Mouse (Mus musculus): Measurements from ENCODE around the gene Nanog. TPM values are rescaled to one million over a fixed set of nuclear protein-coding genes. Genes with fewer than 3 reads are reported as not detected.

Gene Nanog
- total RNA-seq, 2 experiments from 2014 or later = not detected

GRCm38 (mm10) chr6:122761901-122762300 is 54.6 kb downstream of the Nanog start:
- no peak for ATAC-seq (ENCODE audit: poor library complexity, severe bottlenecking)

GRCm38 (mm10) chr6:122762480-122762879 is 55.2 kb downstream of the Nanog start:
- no peak for ATAC-seq (ENCODE audit: poor library complexity, severe bottlenecking)

- peak; percentile 33 for ATAC-seq (ENCODE audit: poor library complexity, severe bottlenecking)
Observed at GRCm38 (mm10) chr6:122762952-122763700, 55.8 kb downstream of the Nanog start.

GRCm38 (mm10) chr6:122763844-122764445 is 56.7 kb downstream of the Nanog start:
- peak; percentile 41 for ATAC-seq (ENCODE audit: poor library complexity, severe bottlenecking)

Other genes starting within 250 kb of the Nanog start
- gene Rimklb, start 208.7 kb upstream of the Nanog start, total RNA-seq (2015) = not detected in 2 replicates
- gene Rimklb, start 208.7 kb upstream of the Nanog start, total RNA-seq (2017) = not detected in 2 replicates
- not detected in 2 replicates for gene Mfap5, start 201.6 kb upstream of the Nanog start, total RNA-seq (2015)
- not detected in 2 replicates for gene Mfap5, start 201.6 kb upstream of the Nanog start, total RNA-seq (2017)
- 0.07 TPM in 1 of 2 replicates, not detected in the other for gene Aicda, start 153.7 kb upstream of the Nanog start, total RNA-seq (2015)
- gene Aicda, start 153.7 kb upstream of the Nanog start, total RNA-seq (2017) = not detected in 2 replicates
- 112 and 151 TPM in 2 replicates for gene Apobec1, start 105.0 kb upstream of the Nanog start, total RNA-seq (2015)
- gene Apobec1, start 105.0 kb upstream of the Nanog start, total RNA-seq (2017) = 78.0 and 87.4 TPM in 2 replicates
- 0.62 and 1.7 TPM in 2 replicates for gene Gdf3, start 97.4 kb upstream of the Nanog start, total RNA-seq (2015)
- gene Gdf3, start 97.4 kb upstream of the Nanog start, total RNA-seq (2017) = 0.40 TPM in 1 of 2 replicates, not detected in the other
- gene Dppa3, start 81.1 kb upstream of the Nanog start, total RNA-seq (2015) = not detected in 2 replicates
- gene Dppa3, start 81.1 kb upstream of the Nanog start, total RNA-seq (2017) = not detected in 2 replicates
- gene Slc2a3, start 94.2 kb downstream of the Nanog start, total RNA-seq (2015) = 44.5 and 48.4 TPM in 2 replicates
- gene Slc2a3, start 94.2 kb downstream of the Nanog start, total RNA-seq (2017) = 51.4 and 63.5 TPM in 2 replicates
- gene Foxj2, start 112.4 kb downstream of the Nanog start, total RNA-seq (2015) = 35.6 and 43.1 TPM in 2 replicates
- 10.2 and 16.1 TPM in 2 replicates for gene Foxj2, start 112.4 kb downstream of the Nanog start, total RNA-seq (2017)
- 4.4 and 5.3 TPM in 2 replicates for gene C3ar1, start 148.7 kb downstream of the Nanog start, total RNA-seq (2015)
- gene C3ar1, start 148.7 kb downstream of the Nanog start, total RNA-seq (2017) = 4.7 and 5.0 TPM in 2 replicates
- 33.0 and 34.4 TPM in 2 replicates for gene Necap1, start 167.0 kb downstream of the Nanog start, total RNA-seq (2015)
- 24.9 and 25.9 TPM in 2 replicates for gene Necap1, start 167.0 kb downstream of the Nanog start, total RNA-seq (2017)
- gene Clec4a1, start 214.4 kb downstream of the Nanog start, total RNA-seq (2015) = 250 and 267 TPM in 2 replicates
- 93.7 and 94.5 TPM in 2 replicates for gene Clec4a1, start 214.4 kb downstream of the Nanog start, total RNA-seq (2017)
- 175 and 204 TPM in 2 replicates for gene Clec4a3, start 245.0 kb downstream of the Nanog start, total RNA-seq (2015)
- 148 and 150 TPM in 2 replicates for gene Clec4a3, start 245.0 kb downstream of the Nanog start, total RNA-seq (2017)